Mouse (Mus musculus) MEL (cell line): ENCODE measurements around the gene Axin1. TPM values are rescaled to one million over a fixed set of nuclear protein-coding genes. Genes with fewer than 3 reads are reported as not detected.

Experiments used
- DNase-seq: peaks from one replicate; pipeline ENCODE4 v3.0.0; 2011; ENCODE audit warnings: low read depth, low spot score
- H3K27ac ChIP-seq: 2 replicates; pipeline ENCODE4 v1.5.1; 2012; ENCODE audit warnings: low read depth, mild to moderate bottlenecking, control low read depth, low read length, moderate library complexity; ENCODE audit not compliant: control insufficient read depth
- H3K27me3 ChIP-seq, 2 experiments: fragments of 150-350 bp in 1 of 2; sonication (generic) in 1 of 2; 2 replicates each; pipeline ENCODE4 v1.6.1; 2012; ENCODE audit warnings: low read length in 2 of 2, mild to moderate bottlenecking in 2 of 2, improper control_type of control experiment in 1 of 2, moderate library complexity in 1 of 2; ENCODE audit not compliant: insufficient read depth in 2 of 2, control insufficient read depth in 1 of 2
- H3K36me3 ChIP-seq, 2 experiments: 2 replicates each; pipeline ENCODE4 v1.6.1; 2012 to 2014; ENCODE audit warnings: low read length in 2 of 2, improper control_type of control experiment in 1 of 2, inconsistent platforms in 1 of 2, mild to moderate bottlenecking in 1 of 2; ENCODE audit not compliant: insufficient read depth in 2 of 2, control insufficient read depth in 1 of 2
- H3K4me1 ChIP-seq, 2 experiments: fragments of 150-350 bp in 1 of 2; sonication (generic) in 1 of 2; 2 replicates each; pipeline ENCODE4 v1.6.1; 2012; ENCODE audit warnings: low read length in 2 of 2, improper control_type of control experiment in 1 of 2, mild to moderate bottlenecking in 1 of 2; ENCODE audit not compliant: insufficient read depth in 2 of 2, control insufficient read depth in 1 of 2
- H3K4me3 ChIP-seq, 2 experiments: fragments of 150-350 bp in 1 of 2; sonication (generic) in 1 of 2; 2 replicates each; pipeline ENCODE4 v1.5.1; 2012; ENCODE audit warnings: low read depth in 2 of 2, low read length in 2 of 2, mild to moderate bottlenecking in 2 of 2, moderate library complexity in 2 of 2, control low read depth in 1 of 2, improper control_type of control experiment in 1 of 2; ENCODE audit not compliant: control insufficient read depth in 1 of 2, insufficient read depth in 1 of 2
- H3K79me2 ChIP-seq: 2 replicates; pipeline ENCODE4 v1.6.1; 2012; ENCODE audit warnings: mild to moderate bottlenecking, low read length, moderate library complexity; ENCODE audit not compliant: control insufficient read depth, poor library complexity, insufficient read depth
- H3K9ac ChIP-seq: 2 replicates; pipeline ENCODE4 v1.6.1; 2012; ENCODE audit warnings: low read depth, mild to moderate bottlenecking, control low read depth, low read length, moderate library complexity; ENCODE audit not compliant: control insufficient read depth, poor library complexity, severe bottlenecking
- H3K9me3 ChIP-seq: fragments of 150-350 bp; sonication (generic); replicated peaks from 2 replicates; pipeline ENCODE4 v1.6.1; 2012; ENCODE audit warnings: mild to moderate bottlenecking, low read length, improper control_type of control experiment, moderate library complexity; ENCODE audit not compliant: insufficient read depth
- BHLHE40 ChIP-seq: IDR thresholded peaks from 2 replicates; pipeline ENCODE4 v1.6.1; 2012; ENCODE audit warnings: low read depth, mild to moderate bottlenecking, inconsistent platforms, low read length, improper control_type of control experiment, borderline replicate concordance
- CHD1 ChIP-seq: IDR thresholded peaks from 2 replicates; pipeline ENCODE4 v1.6.1; 2012; ENCODE audit warnings: low read depth, mild to moderate bottlenecking, inconsistent platforms, low read length, improper control_type of control experiment
- CTCF ChIP-seq, 3 experiments: IDR thresholded peaks in 2 of 3; conservative IDR thresholded peaks in 1 of 3; 2 replicates each; pipeline ENCODE4 v1.5.1; 2011 to 2012; ENCODE audit warnings: low read length in 3 of 3, low read depth in 2 of 3, mild to moderate bottlenecking in 2 of 3, improper control_type of control experiment in 1 of 3, inconsistent platforms in 1 of 3, mixed read lengths in 1 of 3, moderate library complexity in 1 of 3; ENCODE audit not compliant: control insufficient read depth in 1 of 3, insufficient read depth in 1 of 3, poor library complexity in 1 of 3, severe bottlenecking in 1 of 3
- E2F4 ChIP-seq: IDR thresholded peaks from 2 replicates; pipeline ENCODE4 v1.6.1; 2011; ENCODE audit warnings: low read depth, low read length, improper control_type of control experiment, borderline replicate concordance
- EP300 ChIP-seq, 2 experiments: IDR thresholded peaks; 2 replicates each; pipeline ENCODE4 v1.6.1; 2011; ENCODE audit warnings: improper control_type of control experiment in 2 of 2, low read length in 2 of 2, low read depth in 1 of 2, mild to moderate bottlenecking in 1 of 2
- ETS1 ChIP-seq: IDR thresholded peaks from 2 replicates; pipeline ENCODE4 v1.6.1; 2012; ENCODE audit warnings: low read depth, mild to moderate bottlenecking, inconsistent platforms, low read length, improper control_type of control experiment, moderate library complexity
- GABPA ChIP-seq: IDR thresholded peaks from 2 replicates; pipeline ENCODE4 v1.6.1; 2012; ENCODE audit warnings: low read depth, mild to moderate bottlenecking, inconsistent platforms, low read length, improper control_type of control experiment, moderate library complexity
- GATA1 ChIP-seq: IDR thresholded peaks from 2 replicates; pipeline ENCODE4 v1.6.1; 2011; ENCODE audit warnings: low read depth, low read length, improper control_type of control experiment
- HCFC1 ChIP-seq: IDR thresholded peaks from 2 replicates; pipeline ENCODE4 v1.6.1; 2012; ENCODE audit warnings: low read depth, mild to moderate bottlenecking, inconsistent platforms, low read length, improper control_type of control experiment, moderate library complexity
- KAT2A ChIP-seq: conservative IDR thresholded peaks from 2 replicates; pipeline ENCODE4 v1.6.1; 2012; ENCODE audit warnings: low read depth, low read length, improper control_type of control experiment, inconsistent platforms
- MAX ChIP-seq: IDR thresholded peaks from 2 replicates; pipeline ENCODE4 v1.6.1; 2011; ENCODE audit warnings: low read length, improper control_type of control experiment
- MAZ ChIP-seq: IDR thresholded peaks from 2 replicates; pipeline ENCODE4 v1.6.1; 2012; ENCODE audit warnings: low read depth, mild to moderate bottlenecking, inconsistent platforms, low read length, improper control_type of control experiment
- MXI1 ChIP-seq: IDR thresholded peaks from 2 replicates; pipeline ENCODE4 v1.6.1; 2011; ENCODE audit warnings: mild to moderate bottlenecking, low read depth, low read length, improper control_type of control experiment
- MYC ChIP-seq: IDR thresholded peaks from 2 replicates; pipeline ENCODE4 v1.6.1; 2011; ENCODE audit warnings: low read depth, mild to moderate bottlenecking, low read length, improper control_type of control experiment, moderate library complexity
- NELFE ChIP-seq: IDR thresholded peaks from 2 replicates; pipeline ENCODE4 v1.6.1; 2011; ENCODE audit warnings: low read depth, low read length, improper control_type of control experiment
- POLR2A ChIP-seq, 2 experiments: IDR thresholded peaks; 2 replicates each; pipeline ENCODE4 v1.6.1; 2011 to 2012; ENCODE audit warnings: low read length in 2 of 2, mild to moderate bottlenecking in 2 of 2, control low read depth in 1 of 2, improper control_type of control experiment in 1 of 2, low read depth in 1 of 2, moderate library complexity in 1 of 2; ENCODE audit not compliant: control insufficient read depth in 1 of 2, insufficient read depth in 1 of 2, poor library complexity in 1 of 2
- POLR2AphosphoS2 ChIP-seq: IDR thresholded peaks from 2 replicates; pipeline ENCODE4 v1.6.1; 2011; ENCODE audit warnings: low read length, improper control_type of control experiment
- POLR2AphosphoS5 ChIP-seq: IDR thresholded peaks from 2 replicates; pipeline ENCODE4 v1.6.1; 2012; ENCODE audit warnings: low read depth, borderline replicate concordance, mild to moderate bottlenecking, inconsistent platforms, low read length, moderate library complexity, mixed read lengths
- RCOR1 ChIP-seq: IDR thresholded peaks from 2 replicates; pipeline ENCODE4 v1.6.1; 2012; ENCODE audit warnings: low read depth, mild to moderate bottlenecking, inconsistent platforms, low read length, improper control_type of control experiment
- SIN3A ChIP-seq: IDR thresholded peaks from 2 replicates; pipeline ENCODE4 v1.6.1; 2012; ENCODE audit warnings: low read length, improper control_type of control experiment, inconsistent platforms
- TAL1 ChIP-seq: IDR thresholded peaks from 2 replicates; pipeline ENCODE4 v1.6.1; 2012; ENCODE audit warnings: mild to moderate bottlenecking, inconsistent platforms, low read length, moderate library complexity, mixed read lengths
- TCF12 ChIP-seq: IDR thresholded peaks from 2 replicates; pipeline ENCODE4 v1.6.1; 2014; ENCODE audit warnings: low read depth, mild to moderate bottlenecking, inconsistent platforms, low read length, improper control_type of control experiment, moderate library complexity
- USF1 ChIP-seq: IDR thresholded peaks from 2 replicates; pipeline ENCODE4 v1.6.1; 2014; ENCODE audit warnings: low read depth, mild to moderate bottlenecking, inconsistent platforms, low read length, improper control_type of control experiment, moderate library complexity
- ZMIZ1 ChIP-seq: IDR thresholded peaks from 2 replicates; pipeline ENCODE4 v1.6.1; 2012; ENCODE audit warnings: low read depth, mild to moderate bottlenecking, inconsistent platforms, low read length, improper control_type of control experiment, moderate library complexity
- ZNF384 ChIP-seq: IDR thresholded peaks from 2 replicates; pipeline ENCODE4 v1.6.1; 2012; ENCODE audit warnings: low read depth, mild to moderate bottlenecking, inconsistent platforms, low read length, improper control_type of control experiment
- polyA plus RNA-seq, 2 experiments: library from polyadenylated mRNA; stranded (reverse) in 1 of 2; unstranded in 1 of 2; fragments of >175 nt in 1 of 2; fragments of >200 nt in 1 of 2; gene quantifications; 2 replicates each; pipeline versions ENCODE4 v1.2.1 to v1.2.4; 2012; ENCODE audit warnings: low replicate concordance in 2 of 2, low read depth in 1 of 2; ENCODE audit not compliant: insufficient read length in 2 of 2, insufficient read depth in 1 of 2, missing spikeins in 1 of 2
- total RNA-seq: library from RNA; depleted of rRNA; stranded (reverse); fragments of 300-350 nt; gene quantifications from 2 replicates; pipeline ENCODE4 v1.2.3, GENCODE M21; 2012

Axin1 gene
- total and polyA plus RNA-seq, 3 experiments = 33.5 to 54.2 TPM; not detected in 1

GRCm38 (mm10) chr17:26200831-26201705 is 62.6 kb downstream of the Axin1 start:
- peaks cover 3 to 17% of the 10 kb centered on the region in 2 experiments; a peak in 3 of 4 replicates for H3K36me3 ChIP-seq
- TF ChIP-seq USF1 (0 out of 2 replicates have a peak, but pooled peaks have one; percentile 17), MAX (peak; percentile 85), CTCF (IDR thresholded peaks at IDR 0.05 in 2 of 3, conservative IDR thresholded peaks at IDR 0.05 in 1 of 3; ENCODE audit: control insufficient read depth in 1 of 3, insufficient read depth in 1 of 3, low read depth in 2 of 3, low read length in 3 of 3, poor library complexity in 1 of 3, severe bottlenecking in 1 of 3) (no peak), ETS1 (no peak), POLR2AphosphoS2 (no peak), TAL1 (no peak), GATA1 (no peak), CHD1 (no peak), NELFE (peak; percentile 37), E2F4 (no peak), MYC (peak; percentile 84), KAT2A (no peak), HCFC1 (no peak), BHLHE40 (no peak), ZMIZ1 (0 out of 2 replicates have a peak, but pooled peaks have one; percentile 45), POLR2A (IDR thresholded peaks at IDR 0.05; ENCODE audit: control insufficient read depth in 1 of 2, insufficient read depth in 1 of 2, low read depth in 1 of 2, low read length in 2 of 2, poor library complexity in 1 of 2) (peak in 1 of 2 experiments; percentile 56; a peak in 2 of 4 replicates), GABPA (no peak), RCOR1 (no peak), ZNF384 (no peak), MXI1 (peak; percentile 80), POLR2AphosphoS5 (no peak), EP300 (IDR thresholded peaks at IDR 0.05; ENCODE audit: low read depth in 1 of 2, low read length in 2 of 2) (peak in 1 of 2 experiments; percentile 19; a peak in 2 of 4 replicates), TCF12 (peak; percentile 64), SIN3A (no peak; the same call in none of the 2 replicates), MAZ (peak; percentile 31; the same call in 1 of the 2 replicates)
- TF ChIP-seq, all 39 proteins: peak for 10
- Histone ChIP-seq H3K4me3 (peak overlapping the region; percentile 82 to 84), H3K9ac (peak overlapping the region; percentile 91), H3K79me2 (peaks cover 7% of the 10 kb centered on the region; the same call in 1 of the 2 replicates), H3K27me3 (no peaks in the 10 kb centered on the region), H3K9me3 (no peaks in the 10 kb centered on the region), H3K27ac (peak overlapping the region; percentile 41), H3K4me1 (peaks cover 12 to 38% of the 10 kb centered on the region in 2 experiments)
- DNase-seq = peak; percentile 83
